Mouse (Mus musculus): ENCODE results near the gene Zmynd12. TPM values are rescaled to one million over a fixed set of nuclear protein-coding genes. Genes with fewer than 3 reads are reported as not detected.
A peak's percentile ranks its signal among the peaks of the same experiment; 100 is the strongest.

The Zmynd12 gene
- polyA plus RNA-seq, 1 experiment from 2014 or later, result 0.31 TPM

DNA sequence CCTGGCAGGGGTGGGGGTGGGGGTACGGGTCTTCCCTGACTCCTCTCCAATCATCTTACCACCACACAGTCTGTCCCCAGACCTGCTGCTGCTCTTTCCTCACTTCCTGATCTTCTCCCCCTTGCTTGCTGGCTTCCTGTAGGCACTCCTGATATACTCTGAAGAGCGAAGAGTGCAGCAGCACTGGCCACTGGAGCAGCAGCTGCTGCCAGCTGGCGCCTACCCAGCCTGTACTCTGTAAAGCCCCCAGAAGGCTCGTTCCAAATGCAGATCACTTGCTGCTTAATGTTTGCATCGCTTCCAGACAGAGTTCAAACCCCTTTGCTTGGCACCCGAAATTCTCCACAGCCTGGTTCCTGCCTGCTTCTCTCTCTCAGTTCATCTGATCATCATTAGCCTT is 9.8 kb upstream of the Zmynd12 start:
- Histone ChIP-seq H3K27ac (ENCODE audit: low read length) (no peak overlapping the region), H3K9me3 (replicated peaks; ENCODE audit: control insufficient read depth, low read length) (0 out of 2 replicates have a peak, but pooled peaks cover 2% of the 10 kb centered on the region), H3K9ac (ENCODE audit: low read depth, low read length) (no peak overlapping the region), H3K36me3 (ENCODE audit: control insufficient read depth, insufficient read depth) (no peaks in the 10 kb centered on the region), H3K4me1 (ENCODE audit: control insufficient read depth, low read depth, low read length) (peaks cover 5% of the 10 kb centered on the region), H3K4me2 (ENCODE audit: low read depth, low read length) (no peak overlapping the region), H3K4me3 (ENCODE audit: low read depth, low read length) (no peak overlapping the region), H3K27me3 (ENCODE audit: control insufficient read depth, insufficient read depth, low read depth, low read length) (peaks cover 12% of the 10 kb centered on the region)
- ATAC-seq (ENCODE audit: low read depth), result no peak
- 36% methylated on average over 6 of the region's 6 CpGs for WGBS (ENCODE audit: insufficient replicate concordance)

DNA sequence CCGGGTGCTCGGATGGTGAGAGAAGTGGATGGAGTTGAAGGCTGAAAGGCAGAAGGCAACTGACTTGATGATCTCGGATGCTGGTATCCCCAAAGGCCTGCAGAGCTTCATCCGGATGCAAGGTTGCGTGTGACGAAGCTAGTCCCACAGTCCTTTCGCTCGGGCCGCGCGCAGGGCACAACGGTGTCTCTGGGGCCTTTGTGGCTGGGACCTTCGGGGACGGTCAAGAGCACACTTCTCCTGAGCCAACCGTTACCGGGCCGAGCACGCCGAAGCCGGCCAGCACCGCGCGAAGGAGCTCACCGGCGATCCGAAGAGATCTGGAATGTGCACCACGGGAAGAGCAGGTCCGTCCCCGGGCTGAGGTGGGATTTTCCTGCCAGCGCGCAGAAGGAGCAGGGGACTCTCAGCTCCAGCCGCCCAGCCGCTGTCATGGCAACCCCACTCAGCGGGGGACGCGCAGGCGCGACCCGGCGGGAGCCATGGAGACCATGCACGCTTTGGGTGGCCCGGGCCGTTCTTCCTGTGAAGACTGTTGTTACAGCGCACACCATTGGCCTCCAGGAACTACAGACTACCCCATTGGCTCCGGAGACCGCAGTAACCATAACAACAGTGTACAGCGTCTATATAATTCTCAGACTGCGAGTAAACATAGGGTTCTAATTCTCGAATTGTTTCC is 7.4 kb upstream of the Zmynd12 start, which contains the start of gene Ccdc30:
Gene Ccdc30, minus strand, starts transcription at position 450 of the 682 bp plus-strand sequence.
- Histone ChIP-seq H3K27ac (ENCODE audit: low read length) (no peak within 1 kb of the TSS), H3K4me2 (ENCODE audit: low read depth, low read length) (peak within 1 kb of the TSS; percentile 68), H3K4me1 (ENCODE audit: control insufficient read depth, low read depth, low read length) (peaks cover 9% of the 10 kb centered on the region), H3K27me3 (ENCODE audit: control insufficient read depth, insufficient read depth, low read depth, low read length) (peaks cover 12% of the 10 kb centered on the region), H3K4me3 (ENCODE audit: low read depth, low read length) (peak within 1 kb of the TSS; percentile 60), H3K9me3 (replicated peaks; ENCODE audit: control insufficient read depth, low read length) (no peaks in the 10 kb centered on the region), H3K36me3 (ENCODE audit: control insufficient read depth, insufficient read depth) (no peaks in the 10 kb centered on the region), H3K9ac (ENCODE audit: low read depth, low read length) (peak within 1 kb of the TSS; percentile 27; the same call in 1 of the 2 replicates)
- WGBS (ENCODE audit: insufficient replicate concordance), result under 1% methylated on average over 49 of the region's 49 CpGs
- peak; percentile 97 for ATAC-seq (ENCODE audit: low read depth)

DNA sequence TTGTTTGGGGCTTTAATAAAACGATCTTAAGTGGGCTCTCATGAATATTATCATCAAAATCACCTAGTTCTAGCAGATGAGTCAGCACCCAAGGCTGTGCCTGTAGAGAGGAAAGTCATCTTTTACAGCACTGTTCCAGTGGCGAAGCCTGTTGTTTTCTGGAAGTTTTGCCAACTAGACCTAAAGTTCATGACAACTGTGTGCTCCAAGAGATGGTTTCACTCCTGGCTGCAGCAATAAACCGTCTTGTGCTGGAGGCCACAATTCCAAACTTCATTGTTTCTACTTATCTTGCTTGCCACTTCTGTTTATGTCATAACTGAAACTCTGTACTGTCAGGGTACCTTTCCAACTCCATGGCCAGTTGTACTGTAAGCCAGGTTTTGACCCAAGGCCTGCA is 5.3 kb upstream of the Zmynd12 start:
- no peaks in the 10 kb centered on the region for H3K36me3 ChIP-seq (ENCODE audit: control insufficient read depth, insufficient read depth)
- no peak overlapping the region for H3K9ac ChIP-seq (ENCODE audit: low read depth, low read length)
- no peaks in the 10 kb centered on the region for H3K9me3 ChIP-seq (replicated peaks; ENCODE audit: control insufficient read depth, low read length)
- peaks cover 19% of the 10 kb centered on the region for H3K4me1 ChIP-seq (ENCODE audit: control insufficient read depth, low read depth, low read length)
- H3K4me3 ChIP-seq (ENCODE audit: low read depth, low read length), result no peak overlapping the region
- H3K27me3 ChIP-seq (ENCODE audit: control insufficient read depth, insufficient read depth, low read depth, low read length), result peaks cover 12% of the 10 kb centered on the region
- ATAC-seq (ENCODE audit: low read depth), result no peak
- H3K4me2 ChIP-seq (ENCODE audit: low read depth, low read length), result peak overlapping the region; percentile 1; the same call in 1 of the 2 replicates
- WGBS (ENCODE audit: insufficient replicate concordance), result 40% methylated on average over 3 of the region's 3 CpGs
- no peak overlapping the region for H3K27ac ChIP-seq (ENCODE audit: low read length)

DNA sequence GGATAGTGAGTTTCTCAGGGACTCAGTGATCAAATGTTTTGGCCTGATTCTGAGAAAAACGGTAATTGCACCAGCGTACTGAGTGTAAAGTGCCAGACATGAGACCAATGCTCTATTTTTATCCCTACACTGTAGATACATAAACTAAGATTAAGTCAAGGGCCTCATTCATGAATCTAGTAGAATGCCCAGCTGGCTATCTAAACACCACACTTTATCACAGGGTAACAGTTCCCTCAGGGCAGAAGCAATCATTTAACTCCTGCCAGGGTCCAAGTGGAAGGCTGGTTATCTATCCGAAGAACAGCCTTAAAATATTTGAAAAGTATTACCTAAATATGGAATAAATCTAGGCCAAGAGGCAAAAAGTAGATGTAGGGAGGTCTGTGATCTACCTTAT is 4.7 kb upstream of the Zmynd12 start:
- H3K27ac ChIP-seq (ENCODE audit: low read length), result no peak overlapping the region
- H3K4me2 ChIP-seq (ENCODE audit: low read depth, low read length), result peak overlapping the region; percentile 1; the same call in 1 of the 2 replicates
- peaks cover 12% of the 10 kb centered on the region for H3K27me3 ChIP-seq (ENCODE audit: control insufficient read depth, insufficient read depth, low read depth, low read length)
- peaks cover 21% of the 10 kb centered on the region for H3K4me1 ChIP-seq (ENCODE audit: control insufficient read depth, low read depth, low read length)
- WGBS (ENCODE audit: insufficient replicate concordance), result 28% methylated on average over 3 of the region's 3 CpGs
- H3K4me3 ChIP-seq (ENCODE audit: low read depth, low read length), result no peak overlapping the region
- peak; percentile 17 for ATAC-seq (ENCODE audit: low read depth)
- no peaks in the 10 kb centered on the region for H3K36me3 ChIP-seq (ENCODE audit: control insufficient read depth, insufficient read depth)
- H3K9me3 ChIP-seq (replicated peaks; ENCODE audit: control insufficient read depth, low read length), result no peaks in the 10 kb centered on the region
- H3K9ac ChIP-seq (ENCODE audit: low read depth, low read length), result no peak overlapping the region

DNA sequence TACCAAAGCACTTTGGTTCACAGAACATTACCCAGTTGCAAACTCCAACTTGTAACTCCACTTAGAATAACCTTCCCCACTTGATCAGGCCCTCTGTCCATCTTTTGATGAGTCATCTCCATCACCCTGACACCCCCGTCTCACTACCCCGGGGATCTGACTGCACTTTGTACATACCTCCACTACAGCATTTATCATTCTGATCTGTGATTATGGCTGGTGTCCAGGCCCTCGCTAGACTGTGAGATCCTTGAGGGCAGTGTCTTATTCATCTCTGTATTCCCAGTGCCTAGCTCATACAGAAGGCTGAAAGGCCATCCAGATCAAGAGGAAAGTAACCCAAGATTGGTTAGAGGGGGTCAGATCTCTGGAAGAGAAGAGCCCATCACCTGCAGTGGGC is 1.4 kb upstream of the Zmynd12 start:
- no peaks in the 10 kb centered on the region for H3K27me3 ChIP-seq (ENCODE audit: control insufficient read depth, insufficient read depth, low read depth, low read length)
- H3K4me2 ChIP-seq (ENCODE audit: low read depth, low read length), result peak overlapping the region; percentile 90
- no peak overlapping the region for H3K27ac ChIP-seq (ENCODE audit: low read length)
- H3K4me3 ChIP-seq (ENCODE audit: low read depth, low read length), result peak overlapping the region; percentile 70
- peaks cover 46% of the 10 kb centered on the region for H3K4me1 ChIP-seq (ENCODE audit: control insufficient read depth, low read depth, low read length)
- ATAC-seq (ENCODE audit: low read depth), result no peak
- H3K9ac ChIP-seq (ENCODE audit: low read depth, low read length), result peak overlapping the region; percentile 81
- WGBS (ENCODE audit: insufficient replicate concordance), result 15% methylated on average over 3 of the region's 3 CpGs
- no peaks in the 10 kb centered on the region for H3K9me3 ChIP-seq (replicated peaks; ENCODE audit: control insufficient read depth, low read length)
- no peaks in the 10 kb centered on the region for H3K36me3 ChIP-seq (ENCODE audit: control insufficient read depth, insufficient read depth)

DNA sequence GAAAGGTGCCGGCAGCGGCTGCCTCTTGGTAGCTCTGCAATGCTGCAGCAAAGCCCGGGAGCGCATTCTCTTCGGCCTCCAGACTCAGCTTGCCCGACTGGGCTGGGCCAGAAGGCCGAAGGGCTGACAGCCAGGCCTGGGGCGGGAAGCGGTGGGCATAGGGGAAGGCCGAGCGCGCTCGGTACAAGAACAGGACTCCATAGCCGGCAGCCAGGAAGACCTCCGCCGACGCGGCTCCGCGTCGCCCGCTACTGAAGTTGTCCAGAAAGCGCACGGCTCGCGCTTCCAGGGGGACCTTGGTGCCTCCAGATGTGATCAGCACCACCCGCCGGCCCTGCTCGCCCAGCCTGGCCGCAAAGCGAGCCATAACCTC is 707 bp upstream of the Zmynd12 start:
- WGBS (ENCODE audit: insufficient replicate concordance), result under 1% methylated on average over 31 of the region's 31 CpGs
- Histone ChIP-seq H3K4me3 (ENCODE audit: low read depth, low read length) (peak overlapping the region; percentile 70), H3K36me3 (ENCODE audit: control insufficient read depth, insufficient read depth) (no peaks in the 10 kb centered on the region), H3K4me2 (ENCODE audit: low read depth, low read length) (peak overlapping the region; percentile 90), H3K9ac (ENCODE audit: low read depth, low read length) (peak overlapping the region; percentile 81), H3K27ac (ENCODE audit: low read length) (peak overlapping the region; percentile 89), H3K4me1 (ENCODE audit: control insufficient read depth, low read depth, low read length) (peaks cover 46% of the 10 kb centered on the region), H3K27me3 (ENCODE audit: control insufficient read depth, insufficient read depth, low read depth, low read length) (no peaks in the 10 kb centered on the region), H3K9me3 (replicated peaks; ENCODE audit: control insufficient read depth, low read length) (no peaks in the 10 kb centered on the region)
- peak; percentile 12; the same call in 1 of the 2 replicates for ATAC-seq (ENCODE audit: low read depth)

DNA sequence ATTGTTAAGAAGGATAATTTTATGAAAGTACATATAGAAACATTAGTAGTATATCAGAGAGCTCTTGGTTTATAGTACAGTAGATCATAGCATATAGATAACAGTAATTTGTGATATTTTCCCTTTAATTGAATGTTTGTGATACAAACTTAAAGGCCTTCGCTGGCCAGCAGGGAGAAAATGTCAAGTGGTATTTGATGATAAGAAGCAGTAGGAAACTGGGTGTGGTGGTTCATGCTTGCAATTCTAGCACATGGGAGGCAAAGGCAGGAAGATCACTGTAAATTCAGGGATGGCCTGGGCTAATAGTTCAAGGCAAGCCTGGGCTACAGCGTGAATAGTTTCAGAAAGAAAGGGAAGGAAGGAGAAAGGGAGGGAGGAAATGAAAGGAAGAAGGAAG is 2.5 kb downstream of the Zmynd12 start:
- no peak overlapping the region for H3K9ac ChIP-seq (ENCODE audit: low read depth, low read length)
- peak; percentile 22; the same call in 1 of the 2 replicates for ATAC-seq (ENCODE audit: low read depth)

DNA sequence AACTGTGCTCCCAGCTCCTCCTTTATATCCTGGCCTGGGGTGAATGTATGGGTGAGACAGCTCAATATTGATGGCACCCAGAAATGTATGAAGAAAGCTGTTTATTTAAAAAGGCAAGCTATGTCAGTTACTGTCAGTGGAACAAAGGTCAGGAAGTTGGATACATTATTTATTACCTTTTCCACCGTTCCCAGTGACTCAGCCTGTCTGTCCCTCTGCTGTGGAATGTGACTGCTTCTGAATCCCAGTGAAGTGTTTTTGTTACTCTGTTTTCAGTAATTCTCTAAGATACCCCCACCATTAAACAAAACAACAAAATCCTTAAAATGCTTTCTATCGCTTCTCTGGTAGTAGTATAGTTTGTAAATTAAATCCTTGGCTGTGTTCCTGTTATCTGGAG is 3.0 kb downstream of the Zmynd12 start:
- H3K27ac ChIP-seq (ENCODE audit: low read length), result peak overlapping the region; percentile 37; the same call in 1 of the 2 replicates
- no peaks in the 10 kb centered on the region for H3K27me3 ChIP-seq (ENCODE audit: control insufficient read depth, insufficient read depth, low read depth, low read length)
- no peaks in the 10 kb centered on the region for H3K9me3 ChIP-seq (replicated peaks; ENCODE audit: control insufficient read depth, low read length)
- H3K4me1 ChIP-seq (ENCODE audit: control insufficient read depth, low read depth, low read length), result peaks cover 41% of the 10 kb centered on the region
- H3K9ac ChIP-seq (ENCODE audit: low read depth, low read length), result no peak overlapping the region
- H3K36me3 ChIP-seq (ENCODE audit: control insufficient read depth, insufficient read depth), result no peaks in the 10 kb centered on the region
- no peak overlapping the region for H3K4me3 ChIP-seq (ENCODE audit: low read depth, low read length)
- H3K4me2 ChIP-seq (ENCODE audit: low read depth, low read length), result 0 out of 2 replicates have a peak overlapping the region, but pooled peaks have one; percentile 13
- 47% methylated on average over 2 of the region's 2 CpGs for WGBS (ENCODE audit: insufficient replicate concordance)
- no peak for ATAC-seq (ENCODE audit: low read depth)

More for the DNA sequence above, 2.5 kb downstream of the Zmynd12 start:
- Histone ChIP-seq H3K36me3 (ENCODE audit: control insufficient read depth, insufficient read depth) (no peaks in the 10 kb centered on the region), H3K4me3 (ENCODE audit: low read depth, low read length) (no peak overlapping the region), H3K27me3 (ENCODE audit: control insufficient read depth, insufficient read depth, low read depth, low read length) (no peaks in the 10 kb centered on the region), H3K27ac (ENCODE audit: low read length) (peak overlapping the region; percentile 55; the same call in 1 of the 2 replicates), H3K4me1 (ENCODE audit: control insufficient read depth, low read depth, low read length) (peaks cover 41% of the 10 kb centered on the region), H3K4me2 (ENCODE audit: low read depth, low read length) (peak overlapping the region; percentile 13; the same call in 1 of the 2 replicates), H3K9me3 (replicated peaks; ENCODE audit: control insufficient read depth, low read length) (no peaks in the 10 kb centered on the region)
- 59% methylated on average over 2 of the region's 2 CpGs for WGBS (ENCODE audit: insufficient replicate concordance)

DNA sequence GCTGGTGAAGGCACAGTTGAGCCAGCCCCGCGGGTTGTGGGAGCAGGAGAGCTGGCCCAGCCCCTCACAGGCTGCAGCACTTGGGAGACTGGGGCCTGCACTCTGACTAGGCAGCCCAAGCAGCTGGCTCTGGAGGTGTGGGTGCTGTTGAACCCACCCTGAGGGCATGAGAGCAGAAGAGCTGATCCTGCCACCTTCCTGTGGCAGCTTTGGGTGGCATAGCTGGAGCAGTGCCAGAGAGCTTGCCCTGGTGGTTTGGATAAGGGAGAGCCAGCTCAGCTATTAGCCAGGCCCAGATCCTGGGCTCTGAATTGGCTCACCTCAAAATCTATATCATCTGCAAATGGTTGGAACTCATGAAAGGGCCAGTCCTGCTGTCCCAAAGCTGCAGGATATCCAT is 5.1 kb downstream of the Zmynd12 start:
- no peaks in the 10 kb centered on the region for H3K27me3 ChIP-seq (ENCODE audit: control insufficient read depth, insufficient read depth, low read depth, low read length)
- H3K9ac ChIP-seq (ENCODE audit: low read depth, low read length), result no peak overlapping the region
- H3K36me3 ChIP-seq (ENCODE audit: control insufficient read depth, insufficient read depth), result no peaks in the 10 kb centered on the region
- H3K4me3 ChIP-seq (ENCODE audit: low read depth, low read length), result no peak overlapping the region
- WGBS (ENCODE audit: insufficient replicate concordance), result 41% methylated on average over 2 of the region's 2 CpGs
- H3K4me1 ChIP-seq (ENCODE audit: control insufficient read depth, low read depth, low read length), result peaks cover 31% of the 10 kb centered on the region
- peak; percentile 30; the same call in 1 of the 2 replicates for ATAC-seq (ENCODE audit: low read depth)
- H3K4me2 ChIP-seq (ENCODE audit: low read depth, low read length), result no peak overlapping the region
- H3K9me3 ChIP-seq (replicated peaks; ENCODE audit: control insufficient read depth, low read length), result no peaks in the 10 kb centered on the region
- H3K27ac ChIP-seq (ENCODE audit: low read length), result no peak overlapping the region
